Mouse (Mus musculus): ENCODE results near the gene Optc. TPM values are rescaled to one million over a fixed set of nuclear protein-coding genes. Genes with fewer than 3 reads are reported as not detected.
A peak's percentile ranks its signal among the peaks of the same experiment; 100 is the strongest.

Optc gene
- 1.2 and 2.1 TPM in 2 replicates for total RNA-seq (2021)
- long read RNA-seq, experiment 1, partial matches to known transcripts, result 0 of 1 reads
- long read RNA-seq, experiment 1, other reads (novel, unspliced or antisense), result 0 of 1 reads
- long read RNA-seq, experiment 2, partial matches to known transcripts, result 1 of 1 reads
- long read RNA-seq, experiment 2, other reads (novel, unspliced or antisense), result 0 of 1 reads

GRCm38 (mm10) chr1:133907949-133908658 is at the start of gene Optc:
Gene Optc, minus strand, starts transcription at chr1:133907999.
- DNase-seq, result peak; percentile 71

DNA sequence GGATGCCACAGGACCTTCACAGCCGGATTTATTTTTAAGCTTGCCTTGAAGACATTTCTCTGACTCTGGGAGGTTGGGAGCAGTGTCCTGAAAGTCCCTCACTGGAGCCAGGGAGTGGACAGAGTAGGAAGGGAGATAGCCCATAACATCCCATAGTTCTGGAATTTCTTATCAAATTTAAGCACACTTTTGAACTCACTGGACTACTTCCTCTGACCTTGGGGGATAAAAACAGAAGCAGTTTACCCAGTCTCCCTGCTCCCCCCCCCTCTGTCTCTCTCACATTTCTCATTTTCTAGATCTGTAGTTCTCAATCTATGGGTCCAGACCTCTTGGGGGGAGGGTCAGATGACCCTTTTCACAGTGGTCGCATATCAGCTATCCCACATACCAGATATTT is 46.2 kb upstream of the Optc start:
- DNase-seq, result no peak

DNA sequence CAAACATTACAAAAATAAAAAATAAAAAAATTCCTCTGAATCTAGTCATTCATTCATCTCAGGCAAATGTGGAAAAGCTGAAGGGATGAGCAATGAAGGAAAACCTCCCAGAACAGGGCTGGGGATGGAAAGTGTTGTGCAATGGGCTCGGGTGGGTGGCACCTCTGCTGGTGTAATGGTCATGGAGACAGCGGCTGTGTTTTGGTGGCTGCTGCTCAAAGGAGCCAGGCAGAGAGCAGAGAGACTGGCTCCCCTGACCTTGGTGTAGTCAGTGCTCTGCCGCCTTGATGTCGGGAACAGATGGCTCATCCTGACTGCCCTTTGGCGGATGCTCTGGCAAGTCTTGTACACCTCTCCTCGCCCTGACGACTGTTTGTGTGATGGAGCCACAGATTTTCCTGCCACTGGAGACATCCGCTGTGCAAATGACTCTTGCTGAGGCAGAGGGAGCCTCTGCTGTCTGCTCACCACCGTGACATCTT is 45.5 kb upstream of the Optc start:
- DNase-seq, result peak; percentile 70

- no peak for DNase-seq
Observed at GRCm38 (mm10) chr1:133951598-133951997, 43.8 kb upstream of the Optc start.

DNA sequence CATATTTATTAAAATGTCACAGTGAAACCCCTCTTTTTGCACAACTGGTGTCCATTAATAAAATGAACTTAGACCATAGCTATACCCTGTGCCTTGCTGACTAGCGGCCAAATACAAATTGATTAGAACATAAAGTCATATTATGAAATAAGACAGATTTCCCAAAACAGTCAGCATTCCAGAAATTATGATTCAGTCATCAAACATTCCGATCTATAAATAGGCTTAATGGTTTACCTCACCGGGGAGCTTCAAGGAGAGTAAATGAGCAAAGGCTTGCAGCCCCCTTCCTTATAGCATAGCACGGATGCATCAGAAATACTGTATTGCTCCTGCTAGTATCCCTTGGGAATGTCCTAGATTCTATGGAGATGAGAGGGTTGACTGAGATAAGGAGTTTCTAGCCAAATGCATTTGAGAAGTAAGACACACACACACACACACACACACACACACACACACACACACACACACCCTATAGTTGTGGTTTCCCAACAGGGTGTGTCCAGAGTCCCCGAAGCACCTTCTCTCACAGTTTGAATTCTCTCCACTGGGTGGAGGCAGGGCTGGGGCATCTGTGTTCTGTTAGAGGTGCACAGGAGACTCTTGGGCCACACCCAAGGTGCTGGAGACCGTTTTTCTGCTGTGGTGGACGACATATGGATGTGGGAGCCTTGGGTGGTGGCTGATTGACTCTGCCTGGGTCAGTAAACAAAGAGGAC is 42.4 kb upstream of the Optc start:
- no peak for DNase-seq

DNA sequence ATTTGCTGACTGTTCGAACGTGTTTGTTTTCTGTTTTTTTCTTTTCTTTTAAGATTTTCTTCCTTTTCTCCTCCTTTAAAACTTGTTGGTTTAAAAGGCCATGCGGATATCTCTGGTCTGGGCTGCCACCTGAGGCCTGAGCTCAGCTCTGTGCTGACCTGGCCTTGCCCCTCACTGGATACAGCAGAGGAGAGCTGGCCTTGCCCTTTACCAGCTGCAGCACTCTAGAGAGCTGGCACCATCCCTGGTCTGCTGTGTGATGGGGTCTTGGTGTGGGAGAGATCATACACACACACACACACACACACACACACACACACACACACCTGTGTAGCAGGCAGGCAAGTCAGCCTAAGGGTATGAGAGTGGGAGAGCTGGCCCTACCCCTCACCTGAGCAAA is 37.3 kb upstream of the Optc start:
- peak; percentile 58 for DNase-seq

DNA sequence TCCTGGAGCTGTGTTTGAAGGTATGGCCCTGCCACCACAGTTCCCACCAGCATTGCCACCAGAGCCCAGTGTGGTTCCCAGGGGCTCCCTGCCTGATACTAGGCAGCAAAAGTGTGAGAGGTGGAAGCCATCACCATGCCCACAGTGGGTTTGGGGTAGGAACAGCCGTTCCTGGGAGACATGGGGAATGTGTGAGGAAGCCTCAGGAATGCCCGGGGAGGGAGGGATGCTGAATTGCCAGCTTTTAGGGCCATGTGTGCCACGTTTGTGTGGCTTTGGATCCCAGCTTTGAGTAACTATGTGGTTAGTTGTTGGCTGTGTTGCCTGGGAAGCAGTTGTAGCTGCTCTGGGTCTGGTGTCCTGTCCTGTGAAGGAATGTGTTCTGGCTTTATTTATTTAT is 34.1 kb upstream of the Optc start:
- no peak for DNase-seq

- DNase-seq, result no peak
Observed at GRCm38 (mm10) chr1:133941158-133941860, 33.5 kb upstream of the Optc start.

DNA sequence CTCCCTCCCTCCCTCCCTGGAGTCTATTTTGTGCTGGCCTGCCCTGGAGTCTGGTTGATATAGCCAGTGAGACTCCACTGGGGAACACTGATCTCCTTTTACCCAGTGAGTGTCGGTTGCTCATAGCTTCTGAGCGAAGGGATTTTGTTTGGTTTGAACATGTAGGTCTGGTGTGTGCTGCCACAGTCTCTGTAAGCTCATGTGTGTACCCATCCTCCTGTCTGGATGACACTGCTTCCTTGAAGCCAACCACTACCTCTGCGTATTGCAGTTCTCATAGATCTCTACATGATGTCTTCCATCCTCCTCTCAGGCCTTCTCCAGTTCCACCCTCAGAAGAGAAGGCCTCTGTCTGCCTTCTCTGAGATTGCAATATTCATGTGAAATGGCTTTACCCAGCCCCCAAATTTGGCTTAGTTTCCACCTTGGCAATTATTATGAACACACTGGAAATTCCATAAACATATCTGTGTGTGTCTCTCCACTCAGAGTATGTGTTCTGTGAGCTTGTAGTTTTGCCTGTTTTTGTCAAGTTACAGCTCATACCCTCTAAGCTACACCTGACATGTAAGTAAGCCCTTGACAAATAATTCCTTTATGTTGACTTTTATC is 32.8 kb upstream of the Optc start:
- no peak for DNase-seq

GRCm38 (mm10) chr1:133939708-133940107 is 31.9 kb upstream of the Optc start:
- no peak for DNase-seq

DNA sequence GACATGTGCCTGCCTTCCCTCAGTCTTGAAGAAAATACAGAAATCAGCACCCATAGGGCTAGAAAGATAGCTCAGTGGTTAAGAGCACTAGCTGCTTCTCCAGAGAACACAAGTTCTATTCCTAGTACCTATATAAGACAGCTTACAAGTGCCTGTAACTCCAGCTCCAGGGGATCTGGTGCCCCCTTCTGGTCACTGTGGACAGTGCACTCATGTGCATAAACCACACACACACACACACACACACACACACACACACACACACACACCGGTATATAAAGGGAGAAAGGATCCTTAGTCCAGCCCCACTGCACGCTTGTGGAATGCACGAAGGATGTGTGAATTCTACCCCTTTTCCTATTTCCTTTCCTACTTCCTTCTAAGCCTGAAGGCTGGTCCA is 28.4 kb upstream of the Optc start:
- DNase-seq, result no peak

- DNase-seq, result peak; percentile 56
Observed at GRCm38 (mm10) chr1:133934354-133934963, 26.7 kb upstream of the Optc start.

DNA sequence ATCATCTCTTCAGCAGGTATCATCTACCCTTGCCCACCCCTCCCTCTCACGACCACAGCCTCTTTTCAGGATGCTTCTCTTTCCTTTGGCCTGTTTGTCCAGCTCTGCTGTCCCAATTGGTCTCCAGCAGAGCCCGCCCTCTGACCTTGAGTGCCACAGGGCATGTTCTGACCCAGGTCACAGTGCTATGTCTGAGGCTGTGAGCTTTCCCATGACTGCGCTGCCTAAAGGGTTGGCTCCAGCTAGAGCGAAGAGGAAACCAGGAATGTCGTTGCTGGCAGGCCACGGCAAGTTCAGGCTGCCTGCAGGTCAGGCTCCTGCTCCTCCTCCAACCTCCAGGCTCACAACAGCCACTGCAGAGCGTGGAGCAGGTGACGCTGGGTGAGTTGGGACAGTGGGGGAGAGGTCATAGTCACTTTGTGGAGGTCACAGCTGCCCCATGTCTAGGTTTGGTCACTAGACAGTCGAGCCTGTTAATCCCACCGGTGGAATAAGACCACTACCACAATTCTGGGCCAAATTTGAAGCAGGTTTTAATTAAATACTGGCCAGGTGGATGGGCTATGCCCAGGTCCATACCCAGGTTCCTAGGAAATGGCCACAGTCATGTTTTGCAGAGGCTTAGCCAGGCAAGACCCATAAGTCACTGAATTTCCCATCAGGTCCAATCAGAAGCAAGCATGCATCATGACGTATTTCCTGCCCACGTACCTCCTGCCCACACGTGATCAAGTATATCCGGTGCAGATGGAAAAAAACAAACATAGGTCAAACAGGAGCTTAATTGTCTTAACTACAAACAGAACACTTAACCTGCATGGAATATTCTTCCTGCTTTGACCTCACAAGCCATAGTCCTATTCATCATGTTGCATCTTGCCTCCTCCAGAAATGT is 25.7 kb upstream of the Optc start:
- DNase-seq, result peak; percentile 60

DNA sequence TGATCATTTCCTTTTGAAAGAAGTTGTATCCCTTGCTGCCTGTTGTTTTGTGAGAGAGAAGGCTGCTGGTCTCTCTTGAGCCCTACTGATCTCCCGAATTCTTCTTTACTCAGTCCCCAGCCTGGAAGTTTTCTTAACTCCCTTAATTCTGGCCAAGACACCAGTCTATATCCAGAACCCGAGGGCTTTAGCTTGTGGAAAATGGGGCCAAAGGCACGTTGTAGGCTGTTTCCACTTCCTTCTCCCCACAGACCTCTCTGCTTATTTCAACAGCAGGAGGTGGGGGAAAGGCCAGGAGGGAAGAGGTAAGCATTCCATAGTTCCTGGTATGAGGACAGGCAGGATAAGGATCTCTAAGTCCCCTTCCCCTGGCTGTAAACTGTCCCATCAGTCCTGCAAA is 22.2 kb upstream of the Optc start:
- no peak for DNase-seq

DNA sequence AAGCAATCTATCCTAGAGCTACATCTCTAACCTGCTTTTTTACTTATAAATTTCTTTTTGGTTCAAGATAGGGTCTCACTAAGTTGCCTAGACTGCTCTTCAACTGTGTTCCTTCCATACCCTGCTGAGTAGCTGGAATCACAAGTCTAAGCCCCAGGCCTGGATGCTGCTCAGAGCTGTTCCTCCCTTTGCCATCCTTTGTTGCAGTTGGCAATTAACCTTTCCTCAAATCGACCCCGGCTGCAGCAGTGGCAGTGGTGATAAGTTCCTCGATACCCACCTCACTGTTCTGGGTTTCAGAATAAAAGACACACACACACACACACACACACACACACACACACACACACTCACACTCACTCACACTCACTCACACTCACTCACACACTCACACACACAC is 17.4 kb upstream of the Optc start:
- DNase-seq, result no peak

DNA sequence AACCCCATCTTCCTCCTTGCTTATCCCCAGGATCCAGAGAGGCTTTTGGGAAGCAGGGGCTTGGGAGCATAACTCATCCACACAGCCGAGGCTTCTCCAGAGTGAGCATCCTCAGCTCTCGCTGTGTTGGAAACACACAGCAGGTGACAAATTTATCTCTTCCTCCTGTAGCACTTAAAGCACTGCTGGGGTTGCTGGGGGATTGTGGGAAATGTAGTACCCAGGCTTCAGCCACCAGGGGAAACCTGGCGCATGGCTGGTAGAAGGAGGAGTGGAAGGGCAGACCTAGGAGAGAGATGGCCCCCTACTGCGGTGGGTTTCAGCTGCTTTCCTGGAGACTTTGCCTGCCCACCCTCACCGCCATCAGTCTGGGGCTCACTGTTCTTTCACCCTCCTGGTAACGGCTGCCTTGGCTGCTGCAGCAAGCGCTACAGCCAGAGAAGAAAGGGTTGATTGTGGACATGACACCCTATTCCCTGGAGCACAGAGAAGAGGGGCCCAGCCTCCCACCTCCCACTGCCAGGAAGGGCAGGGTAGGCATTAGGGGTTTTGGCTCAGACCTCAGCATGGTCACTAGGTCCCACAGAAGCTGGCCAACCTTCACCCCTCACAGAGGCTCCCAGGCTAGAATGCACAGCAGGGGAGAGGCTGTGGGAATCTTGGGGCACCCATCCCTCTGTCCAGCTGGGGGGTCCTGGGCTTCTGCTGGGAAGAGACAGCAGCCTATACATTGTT is 16.5 kb upstream of the Optc start:
- DNase-seq, result no peak

DNA sequence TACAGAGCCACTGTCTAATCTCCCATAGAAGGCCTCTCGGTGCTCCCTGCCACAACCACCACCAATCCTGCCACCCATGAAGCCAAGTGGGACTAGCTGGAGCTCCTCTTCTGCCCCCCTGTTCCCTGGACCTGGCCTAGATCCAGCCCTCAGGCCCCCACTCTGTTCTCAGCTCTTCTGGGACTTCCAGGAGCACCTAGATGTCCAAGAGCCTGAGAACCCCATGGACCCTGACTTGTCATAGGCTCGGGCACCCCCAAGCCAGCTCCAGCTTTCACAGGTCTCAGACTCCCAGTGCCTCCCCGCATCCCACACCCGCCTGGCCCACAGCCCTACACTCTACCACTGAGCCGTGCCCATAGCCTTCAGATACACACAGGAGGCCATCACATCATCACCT is 15.3 kb upstream of the Optc start:
- no peak for DNase-seq

GRCm38 (mm10) chr1:133921304-133921751 is 13.5 kb upstream of the Optc start, which contains the start of gene Prelp:
Gene Prelp, minus strand, starts transcription at chr1:133921414.
- DNase-seq, result no peak

- DNase-seq, result no peak
Observed at GRCm38 (mm10) chr1:133920876-133921275, 13.1 kb upstream of the Optc start.

DNA sequence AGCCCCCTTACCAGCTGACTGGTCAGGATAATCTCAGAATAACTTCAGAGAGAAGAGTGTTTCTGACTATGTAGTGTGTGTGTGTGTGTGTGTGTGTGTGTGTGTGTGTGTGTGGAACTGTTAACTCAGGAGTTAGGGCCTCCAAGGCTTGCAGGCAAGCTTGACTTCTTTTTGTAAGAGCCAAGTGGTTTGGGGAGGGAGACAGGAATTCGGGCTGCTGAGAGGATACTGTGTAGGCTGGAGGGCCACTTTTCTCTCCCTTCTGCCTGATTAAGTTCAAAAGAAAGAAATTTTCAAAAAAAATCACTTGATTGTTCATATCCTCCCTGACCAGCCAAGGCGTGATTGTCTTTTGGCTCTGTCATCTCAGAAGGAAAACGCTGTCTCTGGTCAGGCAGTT is 12.6 kb upstream of the Optc start:
- DNase-seq, result no peak

Measured in adrenal gland, postnatal 14 days (tissue).